Mouse (Mus musculus) heart, adult 8-10 months (tissue): ENCODE results near the gene Cnnm2. TPM values are rescaled to one million over a fixed set of nuclear protein-coding genes. Genes with fewer than 3 reads are reported as not detected.
"Not testable (repeated sequence)": the region's sequence is repeated elsewhere in the genome, so short reads cannot be mapped to it uniquely, and the experiment has no call there.

Source experiments
- DNase-seq: peaks from one replicate; pipeline ENCODE4 v3.0.0; 2022; ENCODE audit warnings: low spot score
- total RNA-seq, 4 experiments: library from RNA; stranded (reverse); gene quantifications; 2 replicates each; pipeline ENCODE4 v1.2.4; 2022

Cnnm2 gene
- total RNA-seq, result 1 to 10 TPM; 5.2 to 8.4 (median 6.0) TPM

GRCm38 (mm10) chr19:46761247-46761946, at the start of gene Cnnm2:
Gene Cnnm2 (plus strand): TSS chr19:46761596.
- DNase-seq, result peak; percentile 100

- no peak for DNase-seq
Measured at GRCm38 (mm10) chr19:46714234-46714633, 47.2 kb upstream of the Cnnm2 start.

- no peak for DNase-seq
Measured at GRCm38 (mm10) chr19:46715016-46715415, 46.4 kb upstream of the Cnnm2 start.

- no peak for DNase-seq
Measured at GRCm38 (mm10) chr19:46718150-46718549, 43.2 kb upstream of the Cnnm2 start.

GRCm38 (mm10) chr19:46724411-46724810, 37.0 kb upstream of the Cnnm2 start:
- no peak for DNase-seq

- DNase-seq, result no peak
Measured at GRCm38 (mm10) chr19:46726142-46726541, 35.3 kb upstream of the Cnnm2 start.

GRCm38 (mm10) chr19:46727140-46727736, 34.2 kb upstream of the Cnnm2 start:
- no peak for DNase-seq

GRCm38 (mm10) chr19:46727945-46728540, 33.4 kb upstream of the Cnnm2 start:
- DNase-seq, result no peak

- no peak for DNase-seq
Measured at GRCm38 (mm10) chr19:46728909-46729308, 32.5 kb upstream of the Cnnm2 start.

- DNase-seq, result no peak
Measured at GRCm38 (mm10) chr19:46731351-46731750, 30.0 kb upstream of the Cnnm2 start.

- not testable (repeated sequence) for DNase-seq
Measured at GRCm38 (mm10) chr19:46732673-46733072, 28.7 kb upstream of the Cnnm2 start.

GRCm38 (mm10) chr19:46733626-46734025, 27.8 kb upstream of the Cnnm2 start:
- DNase-seq, result no peak

- no peak for DNase-seq
Measured at GRCm38 (mm10) chr19:46735241-46735640, 26.2 kb upstream of the Cnnm2 start.

- DNase-seq, result no peak
Measured at GRCm38 (mm10) chr19:46737106-46737505, 24.3 kb upstream of the Cnnm2 start.

GRCm38 (mm10) chr19:46740341-46741008, 20.9 kb upstream of the Cnnm2 start:
- peak; percentile 74 for DNase-seq

- no peak for DNase-seq
Measured at GRCm38 (mm10) chr19:46741574-46741973, 19.8 kb upstream of the Cnnm2 start.

GRCm38 (mm10) chr19:46744681-46745080, 16.7 kb upstream of the Cnnm2 start:
- no peak for DNase-seq

GRCm38 (mm10) chr19:46747799-46748198, 13.6 kb upstream of the Cnnm2 start:
- no peak for DNase-seq

- no peak for DNase-seq
Measured at GRCm38 (mm10) chr19:46752235-46752634, 9.2 kb upstream of the Cnnm2 start.

GRCm38 (mm10) chr19:46755066-46755465, 6.3 kb upstream of the Cnnm2 start:
- DNase-seq, result no peak

- DNase-seq, result no peak
Measured at GRCm38 (mm10) chr19:46756221-46756620, 5.2 kb upstream of the Cnnm2 start.

GRCm38 (mm10) chr19:46759096-46759495, 2.3 kb upstream of the Cnnm2 start:
- no peak for DNase-seq
